9 mouse cellular contexts compared by ENCODE assay signal in genomic region chr9:107575579-107576356, GRCm38 (mm10). TPM values are rescaled to one million over a fixed set of nuclear protein-coding genes. Genes with fewer than 3 reads are reported as not detected.
DNase-seq lines count a peak whose midpoint lies in the region; ATAC-seq and TF ChIP-seq lines count a peak whose summit lies in the region.
"Had no signal": no experiment of that assay in that cellular context is flagged by ENCODE, and none has a peak within 500 bp of the region (broad histone marks: within the 10 kb centered on the region; RNA-seq: fewer than 3 reads in every experiment).

No protein-coding gene starts in this region.

- peak overlapping the region; percentile 71 for H3K27ac ChIP-seq in heart, postnatal 0 days (ENCODE audit: low read depth)
- H3K27ac ChIP-seq in heart, adult 2 months, result no peak overlapping the region
- no peak overlapping the region for H3K27ac ChIP-seq in CH12.LX (ENCODE audit: insufficient read depth, low read depth)
- H3K27ac ChIP-seq in cortical plate, adult 2 months (ENCODE audit: insufficient read depth, low read length), result 0 out of 2 replicates have a peak overlapping the region, but pooled peaks have one; percentile 25
- H3K27ac ChIP-seq in limb, embryonic 12.5 days, result peak overlapping the region; percentile 83
- H3K27ac ChIP-seq in heart, embryonic 11.5 days (ENCODE audit: low read depth, low read length), result no peak overlapping the region

- H3K9ac ChIP-seq in heart, postnatal 0 days (replicated peaks; ENCODE audit: low read depth, low read length), result no peak overlapping the region
- no peak overlapping the region for H3K9ac ChIP-seq in heart, adult 2 months (ENCODE audit: low read depth, low read length)
- H3K9ac ChIP-seq in CH12.LX (ENCODE audit: insufficient read depth, low read depth), result no peak overlapping the region
- no peak overlapping the region for H3K9ac ChIP-seq in limb, embryonic 12.5 days (replicated peaks)
- H3K9ac ChIP-seq in heart, embryonic 11.5 days (ENCODE audit: low read depth, low read length), result no peak overlapping the region

- no peak for TF ChIP-seq EP300 in heart, postnatal 0 days (IDR thresholded peaks at IDR 0.05; ENCODE audit: low read depth)
- no peak for TF ChIP-seq EP300 in heart, adult 2 months (IDR thresholded peaks at IDR 0.05; ENCODE audit: insufficient read depth, low read depth, low read length)
- no peak for TF ChIP-seq EP300 in CH12.LX (IDR thresholded peaks at IDR 0.05; ENCODE audit: low read length)

- H3K9me3 ChIP-seq in heart, postnatal 0 days (replicated peaks; ENCODE audit: control insufficient read depth, low read length), result no peaks in the 10 kb centered on the region
- no peaks in the 10 kb centered on the region for H3K9me3 ChIP-seq in CH12.LX (replicated peaks; ENCODE audit: low read length)
- no peaks in the 10 kb centered on the region for H3K9me3 ChIP-seq in limb, embryonic 12.5 days
- H3K9me3 ChIP-seq in heart, embryonic 11.5 days (replicated peaks; ENCODE audit: control insufficient read depth, low read length), result no peaks in the 10 kb centered on the region

- intact Hi-C loops in heart, adult 2 months (cut with DNase I), result no loop called here

- no peak for TF ChIP-seq POLR2A in heart, adult 2 months (IDR thresholded peaks at IDR 0.05; ENCODE audit: insufficient read depth, low read depth, low read length)
- TF ChIP-seq POLR2A in CH12.LX (IDR thresholded peaks at IDR 0.05; ENCODE audit: low read depth, low read length), result no peak
- TF ChIP-seq POLR2A in cortical plate, adult 2 months (IDR thresholded peaks at IDR 0.05; ENCODE audit: extremely low read depth, insufficient read depth, low read length), result no peak

- no peak overlapping the region for H3K4me2 ChIP-seq in heart, postnatal 0 days (ENCODE audit: low read depth, low read length)
- no peak overlapping the region for H3K4me2 ChIP-seq in CH12.LX (ENCODE audit: insufficient read depth, low read depth, poor library complexity, severe bottlenecking)
- H3K4me2 ChIP-seq in limb, embryonic 12.5 days, result no peak overlapping the region
- no peak overlapping the region; the same call in 1 of the 2 replicates for H3K4me2 ChIP-seq in heart, embryonic 11.5 days

- no peak for ATAC-seq in heart, postnatal 0 days (ENCODE audit: insufficient read depth, low read depth)
- no peak for ATAC-seq in limb, embryonic 12.5 days (ENCODE audit: insufficient number of reproducible peaks, insufficient read depth, low FRiP score, low TSS enrichment, low read depth)
- ATAC-seq in heart, embryonic 11.5 days (replicated peaks; ENCODE audit: insufficient number of reproducible peaks, low FRiP score, low TSS enrichment), result no peak

- no peak for TF ChIP-seq RAD21 in CH12.LX (IDR thresholded peaks at IDR 0.05; ENCODE audit: low read depth, low read length)

- no peaks in the 10 kb centered on the region for H3K27me3 ChIP-seq in heart, postnatal 0 days (ENCODE audit: control insufficient read depth, insufficient read depth, low read length)
- H3K27me3 ChIP-seq in heart, adult 2 months (ENCODE audit: control insufficient read depth, insufficient read depth, low read length), result no peaks in the 10 kb centered on the region
- no peaks in the 10 kb centered on the region for H3K27me3 ChIP-seq in CH12.LX (replicated peaks)
- H3K27me3 ChIP-seq in limb, embryonic 12.5 days, result no peaks in the 10 kb centered on the region
- H3K27me3 ChIP-seq in heart, embryonic 11.5 days (ENCODE audit: control insufficient read depth, insufficient read depth, low read length), result no peaks in the 10 kb centered on the region

- no peak overlapping the region for H3K4me3 ChIP-seq in heart, postnatal 0 days (ENCODE audit: low read depth, low read length)
- H3K4me3 ChIP-seq in heart, adult 2 months, result no peak overlapping the region
- no peak overlapping the region for H3K4me3 ChIP-seq in CH12.LX (replicated peaks in 1 of 3; ENCODE audit: low read depth in 2 of 3, low read length in 2 of 3, poor library complexity in 1 of 3)
- H3K4me3 ChIP-seq in cortical plate, adult 2 months (ENCODE audit: insufficient read depth, low read length), result no peak overlapping the region
- no peak overlapping the region for H3K4me3 ChIP-seq in limb, embryonic 12.5 days (replicated peaks)
- H3K4me3 ChIP-seq in heart, embryonic 11.5 days (ENCODE audit: low read depth, low read length), result no peak overlapping the region

- no peak for DNase-seq in heart, postnatal 0 days (ENCODE audit: low spot score)
- DNase-seq in heart, adult 2 months, result no peak
- DNase-seq in CH12.LX (ENCODE audit: extremely low read depth), result no peak
- no peak for DNase-seq in gastrocnemius, postnatal 25 days
- DNase-seq in spleen, postnatal 36 days (ENCODE audit: low spot score in 2 of 2), result no peak
- DNase-seq: cerebellum, adult 8-10 months had no signal

- WGBS in heart, postnatal 0 days, result 73% methylated on average over 14 of the region's 14 CpGs
- 77% methylated on average over 14 of the region's 14 CpGs for WGBS in heart, adult 2 months
- 80% methylated on average over 14 of the region's 14 CpGs for WGBS in limb, embryonic 12.5 days
- WGBS in heart, embryonic 11.5 days (ENCODE audit: insufficient replicate concordance), result 79% methylated on average over 14 of the region's 14 CpGs

- H3K4me1 ChIP-seq in heart, postnatal 0 days (ENCODE audit: control insufficient read depth, insufficient read depth), result peaks cover 17% of the 10 kb centered on the region
- peaks cover 21% of the 10 kb centered on the region for H3K4me1 ChIP-seq in heart, adult 2 months (ENCODE audit: control insufficient read depth, insufficient read depth, low read length)
- peaks cover 14 to 33% of the 10 kb centered on the region in 2 experiments for H3K4me1 ChIP-seq in CH12.LX (ENCODE audit: control insufficient read depth in 1 of 2, insufficient read depth in 2 of 2)
- H3K4me1 ChIP-seq in cortical plate, adult 2 months (ENCODE audit: control insufficient read depth, insufficient read depth, low read length), result peaks cover 4% of the 10 kb centered on the region; the same call in 1 of the 2 replicates
- H3K4me1 ChIP-seq in limb, embryonic 12.5 days (replicated peaks), result peaks cover 54% of the 10 kb centered on the region
- peaks cover 25% of the 10 kb centered on the region for H3K4me1 ChIP-seq in heart, embryonic 11.5 days (ENCODE audit: control insufficient read depth, insufficient read depth, low read length)

- dilution Hi-C loops in CH12.LX (cut with MboI; ENCODE audit: extremely low pct_ligation_motif_present, extremely low pct_unique_long_range_greater_than_20kb, low sequenced_read_pairs), result no loop called here

- in situ Hi-C loops in CH12.LX (cut with MboI; ENCODE audit: low pct_ligation_motif_present, low pct_unique_long_range_greater_than_20kb, low sequenced_read_pairs), result no loop called here

- no peaks in the 10 kb centered on the region for H3K79me2 ChIP-seq in heart, adult 2 months (replicated peaks; ENCODE audit: control insufficient read depth, insufficient read depth, low read length)
- H3K79me2 ChIP-seq in CH12.LX (replicated peaks; ENCODE audit: control insufficient read depth, extremely low read depth, insufficient read depth, poor library complexity, severe bottlenecking), result no peaks in the 10 kb centered on the region

- peaks cover 27% of the 10 kb centered on the region for H3K36me3 ChIP-seq in heart, postnatal 0 days (replicated peaks; ENCODE audit: control insufficient read depth, insufficient read depth, low read length)
- no peaks in the 10 kb centered on the region for H3K36me3 ChIP-seq in heart, adult 2 months (ENCODE audit: control insufficient read depth, insufficient read depth, low read length)
- peaks cover 20 to 32% of the 10 kb centered on the region in 2 experiments for H3K36me3 ChIP-seq in CH12.LX (replicated peaks in 1 of 2; ENCODE audit: control insufficient read depth in 1 of 2, insufficient read depth in 1 of 2, low read length in 1 of 2)
- H3K36me3 ChIP-seq in limb, embryonic 12.5 days, result peaks cover 44% of the 10 kb centered on the region
- H3K36me3 ChIP-seq in heart, embryonic 11.5 days (ENCODE audit: control insufficient read depth, insufficient read depth, low read length), result peaks cover 14% of the 10 kb centered on the region

- TF ChIP-seq CTCF in heart, postnatal 0 days (IDR thresholded peaks at IDR 0.05; ENCODE audit: low read depth), result no peak
- TF ChIP-seq CTCF in heart, adult 2 months (IDR thresholded peaks at IDR 0.05), result no peak
- no peak for TF ChIP-seq CTCF in CH12.LX (conservative IDR thresholded peaks at IDR 0.05 in 1 of 2, IDR thresholded peaks at IDR 0.05 in 1 of 2; ENCODE audit: low read depth in 2 of 2, low read length in 2 of 2)
- TF ChIP-seq CTCF in cortical plate, adult 2 months (IDR thresholded peaks at IDR 0.05; ENCODE audit: extremely low read depth, insufficient read depth, low read length), result no peak

RNA-seq across cellular contexts. Expression of gene Hyal1, which starts 1.0 kb away (rescaled TPM):
- 14.0 and 21.3 TPM in 2 replicates for total RNA-seq in heart, postnatal 0 days (2014; rRNA removed; ENCODE audit: low replicate concordance)
- 5.7 and 6.0 TPM in 2 replicates for polyA plus RNA-seq in heart, postnatal 0 days (2015; fragmentation: Nextera tagmentation; extraction: Ambion mirVana)
- total RNA-seq in heart, adult 2 months (2021), result 1 to 10 TPM; 5.1 to 5.9 TPM
- polyA plus RNA-seq in heart, adult 2 months (2012; rRNA removed), result 6.9 and 8.2 TPM in 2 replicates
- total RNA-seq in CH12.LX (2012; rRNA removed), result 0.38 and 0.59 TPM in 2 replicates
- 0.16 TPM in 1 of 2 replicates, not detected in the other for total RNA-seq in CH12.LX (2014; rRNA removed)
- 0.40 and 0.82 TPM in 2 replicates for polyA plus RNA-seq in CH12.LX (2012; ENCODE audit: insufficient read length, low read depth)
- polyA plus RNA-seq in cortical plate, adult 2 months (2012; rRNA removed), result 5.0 and 5.7 TPM in 2 replicates
- 13.7 and 14.9 TPM in 2 replicates for polyA plus RNA-seq in limb, embryonic 12.5 days (2016; fragmentation: Nextera tagmentation; extraction: Ambion mirVana)
- 1 to 10 TPM; 2.2 to 2.3 TPM for total RNA-seq in gastrocnemius, postnatal 25 days (2021)
- 3.4 and 3.5 TPM in 2 replicates for polyA plus RNA-seq in heart, embryonic 11.5 days (2014; fragmentation: Nextera tagmentation; extraction: Ambion mirVana)

RNA-seq across cellular contexts. Expression of gene Naa80, which starts 2.9 kb away (rescaled TPM):
- 28.4 and 58.8 TPM in 2 replicates for total RNA-seq in heart, postnatal 0 days (2014; rRNA removed; ENCODE audit: low replicate concordance)
- polyA plus RNA-seq in heart, postnatal 0 days (2015; fragmentation: Nextera tagmentation; extraction: Ambion mirVana), result 14.5 and 17.5 TPM in 2 replicates
- 10 to 100 TPM; 14.9 to 17.4 TPM for total RNA-seq in heart, adult 2 months (2021)
- polyA plus RNA-seq in heart, adult 2 months (2012; rRNA removed), result 30.0 and 45.4 TPM in 2 replicates
- total RNA-seq in CH12.LX (2012; rRNA removed), result 4.4 and 4.8 TPM in 2 replicates
- total RNA-seq in CH12.LX (2014; rRNA removed), result 0.70 and 1.7 TPM in 2 replicates
- polyA plus RNA-seq in CH12.LX (2012; ENCODE audit: insufficient read length, low read depth), result 5.5 and 9.3 TPM in 2 replicates
- 13.8 and 13.9 TPM in 2 replicates for polyA plus RNA-seq in cortical plate, adult 2 months (2012; rRNA removed)
- 14.3 and 16.1 TPM in 2 replicates for polyA plus RNA-seq in limb, embryonic 12.5 days (2016; fragmentation: Nextera tagmentation; extraction: Ambion mirVana)
- 10 to 100 TPM; 10.4 to 13.4 TPM for total RNA-seq in gastrocnemius, postnatal 25 days (2021)
- polyA plus RNA-seq in heart, embryonic 11.5 days (2014; fragmentation: Nextera tagmentation; extraction: Ambion mirVana), result 12.2 and 15.2 TPM in 2 replicates

RNA-seq across cellular contexts. Expression of gene Hyal3, which starts 4.8 kb away (rescaled TPM):
- 0.65 and 0.66 TPM in 2 replicates for total RNA-seq in heart, postnatal 0 days (2014; rRNA removed; ENCODE audit: low replicate concordance)
- 0.29 and 0.44 TPM in 2 replicates for polyA plus RNA-seq in heart, postnatal 0 days (2015; fragmentation: Nextera tagmentation; extraction: Ambion mirVana)
- under 1 TPM; 0.29 to 0.34 TPM for total RNA-seq in heart, adult 2 months (2021)
- 0.26 and 0.31 TPM in 2 replicates for polyA plus RNA-seq in heart, adult 2 months (2012; rRNA removed)
- total RNA-seq in CH12.LX (2012; rRNA removed), result 0.13 TPM in 1 of 2 replicates, not detected in the other
- 0.12 TPM in 1 of 2 replicates, not detected in the other for total RNA-seq in CH12.LX (2014; rRNA removed)
- polyA plus RNA-seq in CH12.LX (2012; ENCODE audit: insufficient read length, low read depth), result 0.14 and 0.21 TPM in 2 replicates
- polyA plus RNA-seq in cortical plate, adult 2 months (2012; rRNA removed), result 0.44 and 0.48 TPM in 2 replicates
- 1.3 and 1.4 TPM in 2 replicates for polyA plus RNA-seq in limb, embryonic 12.5 days (2016; fragmentation: Nextera tagmentation; extraction: Ambion mirVana)
- total RNA-seq in gastrocnemius, postnatal 25 days (2021), result under 1 TPM; 0.38 to 0.72 TPM
- 0.14 and 0.33 TPM in 2 replicates for polyA plus RNA-seq in heart, embryonic 11.5 days (2014; fragmentation: Nextera tagmentation; extraction: Ambion mirVana)

RNA-seq across cellular contexts. Expression of gene Hyal2, which starts 8.0 kb away (rescaled TPM):
- 67.8 and 97.3 TPM in 2 replicates for total RNA-seq in heart, postnatal 0 days (2014; rRNA removed; ENCODE audit: low replicate concordance)
- polyA plus RNA-seq in heart, postnatal 0 days (2015; fragmentation: Nextera tagmentation; extraction: Ambion mirVana), result 58.6 and 60.5 TPM in 2 replicates
- total RNA-seq in heart, adult 2 months (2021), result 10 to 100 TPM; 40.8 to 43.6 TPM
- polyA plus RNA-seq in heart, adult 2 months (2012; rRNA removed), result 39.2 and 40.2 TPM in 2 replicates
- 26.8 and 31.8 TPM in 2 replicates for total RNA-seq in CH12.LX (2012; rRNA removed)
- 14.6 and 16.4 TPM in 2 replicates for total RNA-seq in CH12.LX (2014; rRNA removed)
- 23.0 and 30.9 TPM in 2 replicates for polyA plus RNA-seq in CH12.LX (2012; ENCODE audit: insufficient read length, low read depth)
- polyA plus RNA-seq in cortical plate, adult 2 months (2012; rRNA removed), result 9.7 and 10.3 TPM in 2 replicates
- 127 and 128 TPM in 2 replicates for polyA plus RNA-seq in limb, embryonic 12.5 days (2016; fragmentation: Nextera tagmentation; extraction: Ambion mirVana)
- 10 to 100 TPM; 12.0 to 15.2 TPM for total RNA-seq in gastrocnemius, postnatal 25 days (2021)
- polyA plus RNA-seq in heart, embryonic 11.5 days (2014; fragmentation: Nextera tagmentation; extraction: Ambion mirVana), result 105 and 117 TPM in 2 replicates

RNA-seq across cellular contexts. Expression of gene Ifrd2, which starts 11.7 kb away (rescaled TPM):
- total RNA-seq in heart, postnatal 0 days (2014; rRNA removed; ENCODE audit: low replicate concordance), result 22.3 and 31.2 TPM in 2 replicates
- 28.6 and 33.6 TPM in 2 replicates for polyA plus RNA-seq in heart, postnatal 0 days (2015; fragmentation: Nextera tagmentation; extraction: Ambion mirVana)
- total RNA-seq in heart, adult 2 months (2021), result 10 to 100 TPM; 39.9 to 51.4 TPM
- polyA plus RNA-seq in heart, adult 2 months (2012; rRNA removed), result 43.7 and 54.5 TPM in 2 replicates
- total RNA-seq in CH12.LX (2012; rRNA removed) (91.3 and 101 TPM in 2 replicates), CH12.LX (2014; rRNA removed) (57.7 and 62.8 TPM in 2 replicates)
- polyA plus RNA-seq in CH12.LX (2012; ENCODE audit: insufficient read length, low read depth), result 127 and 143 TPM in 2 replicates
- polyA plus RNA-seq in cortical plate, adult 2 months (2012; rRNA removed), result 16.3 and 18.6 TPM in 2 replicates
- polyA plus RNA-seq in limb, embryonic 12.5 days (2016; fragmentation: Nextera tagmentation; extraction: Ambion mirVana), result 38.5 and 40.2 TPM in 2 replicates
- 10 to 100 TPM; 44.2 to 45.3 TPM for total RNA-seq in gastrocnemius, postnatal 25 days (2021)
- polyA plus RNA-seq in heart, embryonic 11.5 days (2014; fragmentation: Nextera tagmentation; extraction: Ambion mirVana), result 57.5 and 59.1 TPM in 2 replicates

Comparison
In these comparisons a context has a peak if more than half of its experiments do, and no peak if none do; other contexts are left out.
1. H3K27ac ChIP-seq: peak in heart, postnatal 0 days (single experiment), cortical plate, adult 2 months (single experiment) and limb, embryonic 12.5 days (single experiment); none in heart, adult 2 months (single experiment), CH12.LX (single experiment) and heart, embryonic 11.5 days (single experiment).